Mouse (Mus musculus) ZHBTc4 (cell line): ENCODE data around the gene Ybx3.
A peak's percentile ranks its signal among the peaks of the same experiment; 100 is the strongest.

Source experiments
- DNase-seq: peaks from one replicate; pipeline ENCODE4 v3.0.0-alpha.2; 2011; ENCODE audit warnings: low read depth, low spot score

Ybx3 gene

DNA sequence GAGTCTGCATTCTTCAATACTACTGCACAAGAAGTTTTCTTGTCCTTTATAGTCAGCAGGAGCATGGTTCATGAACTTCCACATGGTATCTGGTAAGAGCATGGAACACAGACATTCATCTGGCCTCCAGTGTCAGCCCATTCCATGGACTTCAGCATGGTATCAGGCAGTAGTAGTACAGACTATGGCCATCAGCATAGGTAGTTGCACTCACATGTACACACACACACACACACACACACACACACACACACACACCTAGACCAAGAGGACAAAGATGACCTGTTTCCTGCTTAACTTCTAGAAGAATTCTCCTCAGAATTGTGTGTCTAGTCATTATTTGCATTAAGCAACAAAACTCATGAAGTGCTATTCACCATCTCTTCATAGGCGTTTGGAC lies 49.5 kb downstream of the Ybx3 start:
- DNase-seq, result no peak

DNA sequence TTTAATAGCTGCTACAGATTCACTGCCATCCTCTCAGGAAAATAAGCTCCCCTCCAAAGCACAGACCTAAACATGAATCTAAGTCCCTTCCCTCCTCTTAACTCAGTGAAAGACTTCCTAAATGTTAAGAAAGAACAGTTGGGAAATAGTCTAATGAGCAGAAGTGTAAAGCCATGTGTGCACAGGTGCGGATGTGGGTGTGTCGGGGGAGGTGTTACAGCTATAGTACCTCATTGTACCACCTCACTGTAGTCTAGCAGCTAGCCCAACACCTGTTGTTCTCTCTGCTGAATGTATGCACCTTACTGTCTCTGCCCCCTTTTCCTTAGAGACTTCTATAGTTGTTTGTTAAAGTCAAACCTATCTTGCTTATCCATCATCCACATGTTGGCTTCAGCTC lies 61.2 kb downstream of the Ybx3 start:
- no peak for DNase-seq

GRCm38 (mm10) chr6:131321854-131322639 lies 66.2 kb downstream of the Ybx3 start:
- no peak for DNase-seq

- DNase-seq, result peak; percentile 26
Measured at GRCm38 (mm10) chr6:131316155-131317101, 71.8 kb downstream of the Ybx3 start.
